In the genomic region with DNA sequence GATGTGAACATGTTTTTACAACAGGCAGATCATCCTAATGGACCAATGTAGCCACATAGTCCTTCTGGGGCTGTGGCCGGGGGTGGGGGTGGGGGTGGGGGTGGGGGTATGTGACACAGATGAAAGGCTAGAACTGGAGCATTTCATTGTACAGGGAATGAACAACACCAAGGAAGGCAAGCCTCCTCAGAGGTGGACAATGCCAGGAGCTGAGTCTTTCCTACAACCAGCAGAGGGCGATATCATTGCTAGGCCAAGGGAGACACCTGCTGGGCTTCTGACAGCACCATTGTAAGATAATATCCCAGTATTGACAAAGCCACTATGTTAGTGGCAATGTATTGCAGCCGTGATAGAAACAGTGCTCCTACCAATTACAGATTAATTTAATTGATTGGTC, we compare ENCODE assay signal across 8 mouse cellular contexts. TPM values are rescaled to one million over a fixed set of nuclear protein-coding genes. Genes with fewer than 3 reads are reported as not detected.
A peak's percentile ranks its signal among the peaks of the same experiment; 100 is the strongest.
DNase-seq lines count a peak whose midpoint lies in the region; ATAC-seq and TF ChIP-seq lines count a peak whose summit lies in the region.

No protein-coding gene starts in this region.

- ATAC-seq in hindbrain, embryonic 13.5 days (ENCODE audit: low FRiP score), result peak; percentile 65; the same call in 1 of the 2 replicates
- ATAC-seq in midbrain, embryonic 16.5 days, result peak; percentile 47

- no peaks in the 10 kb centered on the region for H3K4me1 ChIP-seq in heart, adult 2 months (ENCODE audit: control insufficient read depth, insufficient read depth, low read length)
- H3K4me1 ChIP-seq in MEL (ENCODE audit: control insufficient read depth in 1 of 2, insufficient read depth in 2 of 2, low read length in 2 of 2), result no peaks in the 10 kb centered on the region
- H3K4me1 ChIP-seq in hindbrain, embryonic 13.5 days (replicated peaks), result peaks cover 16% of the 10 kb centered on the region
- H3K4me1 ChIP-seq in midbrain, embryonic 16.5 days (ENCODE audit: control insufficient read depth, insufficient read depth, low read length), result no peaks in the 10 kb centered on the region

- H3K9me3 ChIP-seq in MEL (replicated peaks; ENCODE audit: insufficient read depth, low read length), result no peaks in the 10 kb centered on the region
- H3K9me3 ChIP-seq in hindbrain, embryonic 13.5 days, result no peaks in the 10 kb centered on the region
- H3K9me3 ChIP-seq in midbrain, embryonic 16.5 days (replicated peaks; ENCODE audit: control insufficient read depth, low read length, poor library complexity, severe bottlenecking), result no peaks in the 10 kb centered on the region

- H3K36me3 ChIP-seq in heart, adult 2 months (ENCODE audit: control insufficient read depth, insufficient read depth, low read length), result no peaks in the 10 kb centered on the region
- H3K36me3 ChIP-seq in MEL (ENCODE audit: control insufficient read depth in 1 of 2, insufficient read depth in 2 of 2, low read length in 2 of 2), result no peaks in the 10 kb centered on the region
- peaks cover 62% of the 10 kb centered on the region for H3K36me3 ChIP-seq in hindbrain, embryonic 13.5 days
- peaks cover 27% of the 10 kb centered on the region for H3K36me3 ChIP-seq in midbrain, embryonic 16.5 days (ENCODE audit: control insufficient read depth, insufficient read depth, low read length)

- no peak overlapping the region for H3K27ac ChIP-seq in heart, adult 2 months
- H3K27ac ChIP-seq in MEL (ENCODE audit: control insufficient read depth, low read depth, low read length), result no peak overlapping the region
- H3K27ac ChIP-seq in hindbrain, embryonic 13.5 days, result no peak overlapping the region
- no peak overlapping the region for H3K27ac ChIP-seq in midbrain, embryonic 16.5 days (ENCODE audit: low read length)

- intact Hi-C loops in heart, adult 2 months (cut with DNase I), result loop anchor here (10.0 kb wide), 1 partner anchor 895 kb away; no protein-coding TSS in a partner anchor

- no peaks in the 10 kb centered on the region for H3K27me3 ChIP-seq in heart, adult 2 months (ENCODE audit: control insufficient read depth, insufficient read depth, low read length)
- peaks cover 1 to 6% of the 10 kb centered on the region in 2 experiments for H3K27me3 ChIP-seq in MEL (ENCODE audit: control insufficient read depth in 1 of 2, insufficient read depth in 2 of 2, low read length in 2 of 2)
- no peaks in the 10 kb centered on the region for H3K27me3 ChIP-seq in hindbrain, embryonic 13.5 days
- no peaks in the 10 kb centered on the region for H3K27me3 ChIP-seq in midbrain, embryonic 16.5 days (ENCODE audit: control insufficient read depth, insufficient read depth, low read depth, low read length)

- H3K4me2 ChIP-seq in hindbrain, embryonic 13.5 days, result no peak overlapping the region
- H3K4me2 ChIP-seq in midbrain, embryonic 16.5 days (ENCODE audit: low read length), result no peak overlapping the region

- H3K79me2 ChIP-seq in heart, adult 2 months (replicated peaks; ENCODE audit: control insufficient read depth, insufficient read depth, low read length), result no peaks in the 10 kb centered on the region
- no peaks in the 10 kb centered on the region for H3K79me2 ChIP-seq in MEL (ENCODE audit: control insufficient read depth, insufficient read depth, low read length, poor library complexity)

- no peak overlapping the region for H3K4me3 ChIP-seq in heart, adult 2 months
- no peak overlapping the region for H3K4me3 ChIP-seq in MEL (ENCODE audit: control insufficient read depth in 1 of 2, insufficient read depth in 1 of 2, low read depth in 2 of 2, low read length in 2 of 2)
- no peak overlapping the region for H3K4me3 ChIP-seq in hindbrain, embryonic 13.5 days
- H3K4me3 ChIP-seq in midbrain, embryonic 16.5 days (ENCODE audit: low read depth, low read length), result no peak overlapping the region

- no peak overlapping the region for H3K9ac ChIP-seq in heart, adult 2 months (ENCODE audit: low read depth, low read length)
- no peak overlapping the region for H3K9ac ChIP-seq in MEL (ENCODE audit: control insufficient read depth, low read depth, low read length, poor library complexity, severe bottlenecking)
- H3K9ac ChIP-seq in hindbrain, embryonic 13.5 days, result no peak overlapping the region
- no peak overlapping the region for H3K9ac ChIP-seq in midbrain, embryonic 16.5 days (ENCODE audit: low read depth, low read length)

- DNase-seq in heart, adult 2 months, result no peak
- no peak for DNase-seq in heart, adult 8-10 months (ENCODE audit: low spot score)
- DNase-seq in 3T3-L1 (ENCODE audit: low read depth, low spot score) (peak; percentile 71), MEL (ENCODE audit: low read depth, low spot score) (peak; percentile 67), MN1 (ENCODE audit: low spot score) (no peak)
- no peak for DNase-seq in spleen, adult 12 weeks (ENCODE audit: low spot score)

- 39% methylated on average over 3 of the region's 3 CpGs for WGBS in heart, adult 2 months
- WGBS in hindbrain, embryonic 13.5 days, result 37% methylated on average over 3 of the region's 3 CpGs
- WGBS in midbrain, embryonic 16.5 days, result 39% methylated on average over 3 of the region's 3 CpGs

- TF ChIP-seq CTCF in heart, adult 2 months (IDR thresholded peaks at IDR 0.05), result peak; percentile 62
- peak; percentile 84 to 99 (median 86) for TF ChIP-seq CTCF in MEL (IDR thresholded peaks at IDR 0.05 in 2 of 3, conservative IDR thresholded peaks at IDR 0.05 in 1 of 3; ENCODE audit: control insufficient read depth in 1 of 3, insufficient read depth in 1 of 3, low read depth in 2 of 3, low read length in 3 of 3, poor library complexity in 1 of 3, severe bottlenecking in 1 of 3)

- no peak for TF ChIP-seq POLR2A in heart, adult 2 months (IDR thresholded peaks at IDR 0.05; ENCODE audit: insufficient read depth, low read depth, low read length)
- TF ChIP-seq POLR2A in MEL (IDR thresholded peaks at IDR 0.05; ENCODE audit: control insufficient read depth in 1 of 2, insufficient read depth in 1 of 2, low read depth in 1 of 2, low read length in 2 of 2, poor library complexity in 1 of 2), result no peak

- TF ChIP-seq RAD21 in MEL (IDR thresholded peaks at IDR 0.05; ENCODE audit: low read depth, low read length), result peak; percentile 75

- TF ChIP-seq EP300 in heart, adult 2 months (IDR thresholded peaks at IDR 0.05; ENCODE audit: insufficient read depth, low read depth, low read length), result no peak
- TF ChIP-seq EP300 in MEL (IDR thresholded peaks at IDR 0.05; ENCODE audit: low read depth in 1 of 2, low read length in 2 of 2), result no peak

TF ChIP-seq in MEL, 35 proteins besides CTCF, POLR2A, EP300 and RAD21:
- no peak for TF ChIP-seq POLR2AphosphoS5 (IDR thresholded peaks at IDR 0.05; ENCODE audit: borderline replicate concordance, low read depth, low read length)
- TF ChIP-seq ZC3H11A (IDR thresholded peaks at IDR 0.05; ENCODE audit: low read depth, low read length), result peak; percentile 68
- peak; percentile 86 for TF ChIP-seq SMC3 (IDR thresholded peaks at IDR 0.05; ENCODE audit: low read depth, low read length)

RNA-seq across cellular contexts. Expression of gene Lonrf2, which starts 37.2 kb away (rescaled TPM):
- total RNA-seq in heart, adult 2 months (2021), result 1 to 10 TPM; 3.3 to 3.8 TPM
- polyA plus RNA-seq in heart, adult 2 months (2012; rRNA removed), result 2.6 and 4.2 TPM in 2 replicates
- 1 to 10 TPM; 4.2 to 5.1 (median 4.7) TPM for total RNA-seq in heart, adult 8-10 months (2022)
- total RNA-seq in MEL (2012; rRNA removed), result not detected in 2 replicates
- not detected for polyA plus RNA-seq in MEL (2012; ENCODE audit: insufficient read depth in 1 of 2, insufficient read length in 2 of 2, low read depth in 1 of 2, low replicate concordance in 2 of 2, missing spikeins in 1 of 2)
- polyA plus RNA-seq in hindbrain, embryonic 13.5 days (2015; fragmentation: Nextera tagmentation; extraction: Ambion mirVana), result 14.7 and 16.1 TPM in 2 replicates
- polyA plus RNA-seq in midbrain, embryonic 16.5 days (2015; fragmentation: Nextera tagmentation; extraction: Ambion mirVana), result 24.7 and 27.3 TPM in 2 replicates

Comparison
In these comparisons a context has a peak if more than half of its experiments do, and no peak if none do; other contexts are left out.
1. DNase-seq: peak in 3T3-L1 (single experiment) and MEL (single experiment); none in heart, adult 2 months (0 of 2), heart, adult 8-10 months (single experiment), MN1 (single experiment) and spleen, adult 12 weeks (single experiment).